Mouse (Mus musculus) MEL (cell line): ENCODE data around the gene H2-Ob. TPM values are rescaled to one million over a fixed set of nuclear protein-coding genes. Genes with fewer than 3 reads are reported as not detected.

Experiments used
- DNase-seq: peaks from one replicate; pipeline ENCODE4 v3.0.0; 2011; ENCODE audit warnings: low read depth, low spot score
- H3K27ac ChIP-seq: 2 replicates; pipeline ENCODE4 v1.5.1; 2012; ENCODE audit warnings: low read depth, mild to moderate bottlenecking, control low read depth, low read length, moderate library complexity; ENCODE audit not compliant: control insufficient read depth
- H3K27me3 ChIP-seq, 2 experiments: fragments of 150-350 bp in 1 of 2; sonication (generic) in 1 of 2; 2 replicates each; pipeline ENCODE4 v1.6.1; 2012; ENCODE audit warnings: low read length in 2 of 2, mild to moderate bottlenecking in 2 of 2, improper control_type of control experiment in 1 of 2, moderate library complexity in 1 of 2; ENCODE audit not compliant: insufficient read depth in 2 of 2, control insufficient read depth in 1 of 2
- H3K36me3 ChIP-seq, 2 experiments: 2 replicates each; pipeline ENCODE4 v1.6.1; 2012 to 2014; ENCODE audit warnings: low read length in 2 of 2, improper control_type of control experiment in 1 of 2, inconsistent platforms in 1 of 2, mild to moderate bottlenecking in 1 of 2; ENCODE audit not compliant: insufficient read depth in 2 of 2, control insufficient read depth in 1 of 2
- H3K4me1 ChIP-seq, 2 experiments: fragments of 150-350 bp in 1 of 2; sonication (generic) in 1 of 2; 2 replicates each; pipeline ENCODE4 v1.6.1; 2012; ENCODE audit warnings: low read length in 2 of 2, improper control_type of control experiment in 1 of 2, mild to moderate bottlenecking in 1 of 2; ENCODE audit not compliant: insufficient read depth in 2 of 2, control insufficient read depth in 1 of 2
- H3K4me3 ChIP-seq, 2 experiments: fragments of 150-350 bp in 1 of 2; sonication (generic) in 1 of 2; 2 replicates each; pipeline ENCODE4 v1.5.1; 2012; ENCODE audit warnings: low read depth in 2 of 2, low read length in 2 of 2, mild to moderate bottlenecking in 2 of 2, moderate library complexity in 2 of 2, control low read depth in 1 of 2, improper control_type of control experiment in 1 of 2; ENCODE audit not compliant: control insufficient read depth in 1 of 2, insufficient read depth in 1 of 2
- H3K79me2 ChIP-seq: 2 replicates; pipeline ENCODE4 v1.6.1; 2012; ENCODE audit warnings: mild to moderate bottlenecking, low read length, moderate library complexity; ENCODE audit not compliant: control insufficient read depth, poor library complexity, insufficient read depth
- H3K9ac ChIP-seq: 2 replicates; pipeline ENCODE4 v1.6.1; 2012; ENCODE audit warnings: low read depth, mild to moderate bottlenecking, control low read depth, low read length, moderate library complexity; ENCODE audit not compliant: control insufficient read depth, poor library complexity, severe bottlenecking
- H3K9me3 ChIP-seq: fragments of 150-350 bp; sonication (generic); replicated peaks from 2 replicates; pipeline ENCODE4 v1.6.1; 2012; ENCODE audit warnings: mild to moderate bottlenecking, low read length, improper control_type of control experiment, moderate library complexity; ENCODE audit not compliant: insufficient read depth
- CHD2 ChIP-seq: IDR thresholded peaks from 2 replicates; pipeline ENCODE4 v1.6.1; 2011; ENCODE audit warnings: low read length, improper control_type of control experiment
- ELF1 ChIP-seq: IDR thresholded peaks from 2 replicates; pipeline ENCODE4 v1.6.1; 2014; ENCODE audit warnings: low read depth, mild to moderate bottlenecking, inconsistent platforms, low read length, improper control_type of control experiment, moderate library complexity
- EP300 ChIP-seq, 2 experiments: IDR thresholded peaks; 2 replicates each; pipeline ENCODE4 v1.6.1; 2011; ENCODE audit warnings: improper control_type of control experiment in 2 of 2, low read length in 2 of 2, low read depth in 1 of 2, mild to moderate bottlenecking in 1 of 2
- GATA1 ChIP-seq: IDR thresholded peaks from 2 replicates; pipeline ENCODE4 v1.6.1; 2011; ENCODE audit warnings: low read depth, low read length, improper control_type of control experiment
- MXI1 ChIP-seq: IDR thresholded peaks from 2 replicates; pipeline ENCODE4 v1.6.1; 2011; ENCODE audit warnings: mild to moderate bottlenecking, low read depth, low read length, improper control_type of control experiment
- MYC ChIP-seq: IDR thresholded peaks from 2 replicates; pipeline ENCODE4 v1.6.1; 2011; ENCODE audit warnings: low read depth, mild to moderate bottlenecking, low read length, improper control_type of control experiment, moderate library complexity
- POLR2AphosphoS2 ChIP-seq: IDR thresholded peaks from 2 replicates; pipeline ENCODE4 v1.6.1; 2011; ENCODE audit warnings: low read length, improper control_type of control experiment
- POLR2AphosphoS5 ChIP-seq: IDR thresholded peaks from 2 replicates; pipeline ENCODE4 v1.6.1; 2012; ENCODE audit warnings: low read depth, borderline replicate concordance, mild to moderate bottlenecking, inconsistent platforms, low read length, moderate library complexity, mixed read lengths
- RAD21 ChIP-seq: IDR thresholded peaks from 2 replicates; pipeline ENCODE4 v1.6.1; 2011; ENCODE audit warnings: mild to moderate bottlenecking, low read depth, low read length, improper control_type of control experiment
- SIN3A ChIP-seq: IDR thresholded peaks from 2 replicates; pipeline ENCODE4 v1.6.1; 2012; ENCODE audit warnings: low read length, improper control_type of control experiment, inconsistent platforms
- TAL1 ChIP-seq: IDR thresholded peaks from 2 replicates; pipeline ENCODE4 v1.6.1; 2012; ENCODE audit warnings: mild to moderate bottlenecking, inconsistent platforms, low read length, moderate library complexity, mixed read lengths
- USF1 ChIP-seq: IDR thresholded peaks from 2 replicates; pipeline ENCODE4 v1.6.1; 2014; ENCODE audit warnings: low read depth, mild to moderate bottlenecking, inconsistent platforms, low read length, improper control_type of control experiment, moderate library complexity
- ZKSCAN1 ChIP-seq: IDR thresholded peaks from 2 replicates; pipeline ENCODE4 v1.6.1; 2012; ENCODE audit warnings: low read depth, mild to moderate bottlenecking, inconsistent platforms, low read length, improper control_type of control experiment, moderate library complexity
- ZMIZ1 ChIP-seq: IDR thresholded peaks from 2 replicates; pipeline ENCODE4 v1.6.1; 2012; ENCODE audit warnings: low read depth, mild to moderate bottlenecking, inconsistent platforms, low read length, improper control_type of control experiment, moderate library complexity
- polyA plus RNA-seq, 2 experiments: library from polyadenylated mRNA; stranded (reverse) in 1 of 2; unstranded in 1 of 2; fragments of >175 nt in 1 of 2; fragments of >200 nt in 1 of 2; gene quantifications; 2 replicates each; pipeline versions ENCODE4 v1.2.1 to v1.2.4; 2012; ENCODE audit warnings: low replicate concordance in 2 of 2, low read depth in 1 of 2; ENCODE audit not compliant: insufficient read length in 2 of 2, insufficient read depth in 1 of 2, missing spikeins in 1 of 2
- total RNA-seq: library from RNA; depleted of rRNA; stranded (reverse); fragments of 300-350 nt; gene quantifications from 2 replicates; pipeline ENCODE4 v1.2.3, GENCODE M21; 2012

The H2-Ob gene
- total and polyA plus RNA-seq, 3 experiments = 0.81 to 2.0 TPM; not detected in 1

- Histone ChIP-seq H3K4me3 (no peak overlapping the region), H3K9ac (no peak overlapping the region), H3K36me3 (peaks cover 0 to 12% of the 10 kb centered on the region in 2 experiments; a peak in 2 of 4 replicates), H3K27ac (no peak overlapping the region), H3K4me1 (peaks cover 7 to 21% of the 10 kb centered on the region in 2 experiments), H3K9me3 (no peaks in the 10 kb centered on the region), H3K27me3 (no peaks in the 10 kb centered on the region), H3K79me2 (peaks cover 26% of the 10 kb centered on the region)
- DNase-seq = no peak
- TF ChIP-seq POLR2AphosphoS2 (no peak), CHD2 (no peak), GATA1 (no peak), USF1 (no peak), EP300 (IDR thresholded peaks at IDR 0.05; ENCODE audit: low read depth in 1 of 2, low read length in 2 of 2) (no peak), POLR2AphosphoS5 (no peak), ZKSCAN1 (no peak), TAL1 (no peak), SIN3A (no peak)
Measured at GRCm38 (mm10) chr17:34202760-34203442, 35.8 kb upstream of the H2-Ob start.

DNA sequence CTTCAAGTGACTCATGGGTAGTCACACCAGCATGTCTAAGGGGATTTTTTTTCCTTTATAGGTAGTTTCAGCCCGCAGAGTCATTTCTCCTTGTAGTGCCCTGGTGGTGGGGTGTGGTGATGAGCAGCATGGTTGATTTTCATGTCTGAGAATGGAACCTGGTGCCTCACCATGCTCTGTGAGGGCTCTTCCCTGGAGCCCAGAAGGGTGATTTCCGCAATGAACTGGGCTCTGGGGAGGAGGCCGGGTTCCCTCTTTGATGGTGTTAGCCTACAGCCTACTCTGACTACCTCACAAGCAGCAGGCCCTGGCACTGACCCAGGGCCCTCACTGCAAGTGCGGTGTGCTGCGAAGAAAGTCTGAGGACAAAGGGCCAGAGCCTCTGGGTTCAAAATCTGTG lies 35.3 kb upstream of the H2-Ob start, which contains the start of gene Tap2:
Tap2 (plus strand) TSS at position 84 of the 400 bp plus-strand sequence.
- peak within 1 kb of the TSS; percentile 65 to 97 for H3K4me3 ChIP-seq
- no peak for TF ChIP-seq ZMIZ1
- TF ChIP-seq EP300 (IDR thresholded peaks at IDR 0.05; ENCODE audit: low read depth in 1 of 2, low read length in 2 of 2) = no peak
- TF ChIP-seq ZKSCAN1 = no peak
- no peak for TF ChIP-seq MXI1
- no peak for TF ChIP-seq RAD21
- no peak for TF ChIP-seq ELF1
- no peak for TF ChIP-seq USF1
- TF ChIP-seq MYC = no peak
- TF ChIP-seq, all 39 proteins: peak for 0
- peak within 1 kb of the TSS; percentile 96 for H3K9ac ChIP-seq
- peaks cover 7 to 21% of the 10 kb centered on the region in 2 experiments for H3K4me1 ChIP-seq
- H3K79me2 ChIP-seq = peaks cover 21% of the 10 kb centered on the region
- peak; percentile 62 for DNase-seq
- no peaks in the 10 kb centered on the region for H3K27me3 ChIP-seq
- peaks cover 0 to 12% of the 10 kb centered on the region in 2 experiments; a peak in 2 of 4 replicates for H3K36me3 ChIP-seq
- peak within 1 kb of the TSS; percentile 67 for H3K27ac ChIP-seq
- no peaks in the 10 kb centered on the region for H3K9me3 ChIP-seq
